Mouse (Mus musculus): Measurements from ENCODE around the gene Kcns3. TPM values are rescaled to one million over a fixed set of nuclear protein-coding genes. Genes with fewer than 3 reads are reported as not detected.

Gene Kcns3
- total RNA-seq (2012; rRNA removed): not detected in 2 replicates
- not detected in 2 replicates for total RNA-seq (2014; rRNA removed)
- not detected in 2 replicates for polyA plus RNA-seq (2012; ENCODE audit: insufficient read length, low read depth)

GRCm38 (mm10) chr12:11151015-11151414 lies at the start of gene Kcns3:
Gene Kcns3 (minus strand): TSS chr12:11151056.
- in situ Hi-C loops (cut with MboI; ENCODE audit: low pct_ligation_motif_present, low pct_unique_long_range_greater_than_20kb, low sequenced_read_pairs) (no loop called here), dilution Hi-C loops (cut with MboI; ENCODE audit: extremely low pct_ligation_motif_present, extremely low pct_unique_long_range_greater_than_20kb, low sequenced_read_pairs) (no loop called here)
- H3K9ac ChIP-seq (ENCODE audit: insufficient read depth, low read depth): no peak within 1 kb of the TSS
- DNase-seq (ENCODE audit: extremely low read depth): no peak
- no peak within 1 kb of the TSS for H3K27ac ChIP-seq (ENCODE audit: insufficient read depth, low read depth)
- peaks cover 12% of the 10 kb centered on the region for H3K9me3 ChIP-seq (replicated peaks; ENCODE audit: low read length)
- no peak within 1 kb of the TSS for H3K4me2 ChIP-seq (ENCODE audit: insufficient read depth, low read depth, poor library complexity, severe bottlenecking)
- H3K27me3 ChIP-seq (replicated peaks): no peaks in the 10 kb centered on the region
- TF ChIP-seq E2F4 (IDR thresholded peaks at IDR 0.05; ENCODE audit: insufficient replicate concordance, low read depth, low read length): no peak
- no peak for TF ChIP-seq KAT2A (IDR thresholded peaks at IDR 0.05; ENCODE audit: insufficient replicate concordance, low read length)
- TF ChIP-seq USF1 (IDR thresholded peaks at IDR 0.05; ENCODE audit: low read depth, low read length): no peak
- TF ChIP-seq PAX5 (IDR thresholded peaks at IDR 0.05; ENCODE audit: low read length): no peak
- no peak for TF ChIP-seq NELFE (IDR thresholded peaks at IDR 0.05; ENCODE audit: low read depth, low read length)
- TF ChIP-seq RCOR1 (conservative IDR thresholded peaks at IDR 0.05; ENCODE audit: low read depth, low read length): no peak
- no peak for TF ChIP-seq JUN (IDR thresholded peaks at IDR 0.05; ENCODE audit: insufficient read depth, low read depth, low read length)
- no peak for TF ChIP-seq TCF12 (IDR thresholded peaks at IDR 0.05; ENCODE audit: low read depth, low read length)
- TF ChIP-seq MAFK (IDR thresholded peaks at IDR 0.05; ENCODE audit: insufficient replicate concordance, low read length): no peak
- no peak for TF ChIP-seq MXI1 (IDR thresholded peaks at IDR 0.05; ENCODE audit: low read depth, low read length)
- TF ChIP-seq MEF2A (IDR thresholded peaks at IDR 0.05; ENCODE audit: borderline replicate concordance, low read depth, low read length): no peak
- no peak for TF ChIP-seq MAZ (IDR thresholded peaks at IDR 0.05; ENCODE audit: low read depth, low read length)
- H3K79me2 ChIP-seq (replicated peaks; ENCODE audit: control insufficient read depth, extremely low read depth, insufficient read depth, poor library complexity, severe bottlenecking): no peaks in the 10 kb centered on the region
- no peak within 1 kb of the TSS for H3K4me3 ChIP-seq (replicated peaks in 1 of 3; ENCODE audit: low read depth in 2 of 3, low read length in 2 of 3, poor library complexity in 1 of 3)
- H3K36me3 ChIP-seq (replicated peaks in 1 of 2; ENCODE audit: control insufficient read depth in 1 of 2, insufficient read depth in 1 of 2, low read length in 1 of 2): no peaks in the 10 kb centered on the region
- H3K4me1 ChIP-seq (ENCODE audit: control insufficient read depth in 1 of 2, insufficient read depth in 2 of 2): peaks cover 4 to 24% of the 10 kb centered on the region in 2 experiments; a peak in 2 of 4 replicates

DNA sequence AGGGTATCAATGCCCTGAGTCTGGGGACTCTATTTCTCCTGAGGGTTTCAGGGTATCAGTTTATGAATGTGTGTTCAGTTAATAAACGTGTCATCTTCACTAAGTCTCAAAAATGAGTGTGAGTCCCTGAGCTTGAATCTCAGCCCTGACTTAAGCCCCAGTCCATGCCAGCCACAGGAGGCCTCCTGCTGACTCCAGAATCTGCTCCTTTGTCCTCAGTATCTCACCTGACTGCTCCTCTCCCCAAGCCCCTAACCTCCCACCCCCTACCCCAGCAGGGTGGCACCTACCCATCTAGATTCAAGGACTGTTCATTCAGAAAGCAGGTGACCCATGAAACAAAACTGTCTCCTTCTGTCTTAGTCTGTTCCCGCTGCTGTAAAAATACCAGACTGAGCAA lies 47.7 kb upstream of the Kcns3 start:
- no peaks in the 10 kb centered on the region for H3K79me2 ChIP-seq (replicated peaks; ENCODE audit: control insufficient read depth, extremely low read depth, insufficient read depth, poor library complexity, severe bottlenecking)
- no peaks in the 10 kb centered on the region for H3K9me3 ChIP-seq (replicated peaks; ENCODE audit: low read length)
- in situ Hi-C loops (cut with MboI; ENCODE audit: low pct_ligation_motif_present, low pct_unique_long_range_greater_than_20kb, low sequenced_read_pairs): loop anchor here (25.0 kb wide), 1 partner anchor 939 kb away; no protein-coding TSS in a partner anchor
- no peak overlapping the region for H3K9ac ChIP-seq (ENCODE audit: insufficient read depth, low read depth)
- dilution Hi-C loops (cut with MboI; ENCODE audit: extremely low pct_ligation_motif_present, extremely low pct_unique_long_range_greater_than_20kb, low sequenced_read_pairs): no loop called here
- no peak overlapping the region for H3K4me2 ChIP-seq (ENCODE audit: insufficient read depth, low read depth, poor library complexity, severe bottlenecking)
- H3K36me3 ChIP-seq (replicated peaks in 1 of 2; ENCODE audit: control insufficient read depth in 1 of 2, insufficient read depth in 1 of 2, low read length in 1 of 2): no peaks in the 10 kb centered on the region
- TF ChIP-seq EP300 (IDR thresholded peaks at IDR 0.05; ENCODE audit: low read length) (no peak), ZKSCAN1 (IDR thresholded peaks at IDR 0.05; ENCODE audit: borderline replicate concordance, low read depth, low read length) (no peak), MAFK (IDR thresholded peaks at IDR 0.05; ENCODE audit: insufficient replicate concordance, low read length) (no peak), MAZ (IDR thresholded peaks at IDR 0.05; ENCODE audit: low read depth, low read length) (no peak), ELF1 (IDR thresholded peaks at IDR 0.05; ENCODE audit: low read depth, low read length) (no peak), USF1 (IDR thresholded peaks at IDR 0.05; ENCODE audit: low read depth, low read length) (no peak), PAX5 (IDR thresholded peaks at IDR 0.05; ENCODE audit: low read length) (no peak), POLR2AphosphoS2 (IDR thresholded peaks at IDR 0.05; ENCODE audit: low read depth, low read length) (no peak), IRF4 (IDR thresholded peaks at IDR 0.05; ENCODE audit: low read depth, low read length) (no peak), RAD21 (IDR thresholded peaks at IDR 0.05; ENCODE audit: low read depth, low read length) (no peak), SIN3A (IDR thresholded peaks at IDR 0.05; ENCODE audit: low read length) (no peak), HCFC1 (IDR thresholded peaks at IDR 0.05; ENCODE audit: low read depth, low read length) (no peak), ZMIZ1 (IDR thresholded peaks at IDR 0.05; ENCODE audit: low read depth, low read length) (no peak), USF2 (conservative IDR thresholded peaks at IDR 0.05; ENCODE audit: low read depth, low read length) (no peak), UBTF (IDR thresholded peaks at IDR 0.05; ENCODE audit: low read depth, low read length) (no peak), POLR2A (IDR thresholded peaks at IDR 0.05; ENCODE audit: low read depth, low read length) (no peak)
- no peak for DNase-seq (ENCODE audit: extremely low read depth)
- no peaks in the 10 kb centered on the region for H3K27me3 ChIP-seq (replicated peaks)
- no peak overlapping the region for H3K4me3 ChIP-seq (replicated peaks in 1 of 3; ENCODE audit: low read depth in 2 of 3, low read length in 2 of 3, poor library complexity in 1 of 3)
- H3K4me1 ChIP-seq (ENCODE audit: control insufficient read depth in 1 of 2, insufficient read depth in 2 of 2): peaks cover 0 to 17% of the 10 kb centered on the region in 2 experiments; a peak in 2 of 4 replicates
- no peak overlapping the region for H3K27ac ChIP-seq (ENCODE audit: insufficient read depth, low read depth)
